Mouse (Mus musculus) C2C12 (cell line): ENCODE measurements at regions not wholly inside any gene's neighbourhood (a gene's known extent, or its start where the extent isn't known, plus 50 kb on each side); places are given as distances from the start of the nearest gene placed in this dataset.

Source experiments
- CEBPB ChIP-seq: IDR thresholded peaks from one replicate; pipeline ENCODE4 v1.6.1; 2011; ENCODE audit warnings: low read depth, mild to moderate bottlenecking, control low read depth, moderate library complexity
- CTCF ChIP-seq: IDR thresholded peaks from one replicate; pipeline ENCODE4 v1.5.1; 2011; ENCODE audit not compliant: control insufficient read depth, insufficient read depth, insufficient read length
- MAX ChIP-seq: IDR thresholded peaks from one replicate; pipeline ENCODE4 v1.6.1; 2011; ENCODE audit warnings: mild to moderate bottlenecking, control low read depth
- MYOD1 ChIP-seq: IDR thresholded peaks from one replicate; pipeline ENCODE4 v1.6.1; 2011; ENCODE audit warnings: low read depth; ENCODE audit not compliant: control insufficient read depth, insufficient read length
- MYOG ChIP-seq: IDR thresholded peaks from one replicate; pipeline ENCODE4 v1.6.1; 2011; ENCODE audit not compliant: control insufficient read depth, insufficient read length; ENCODE audit errors: extremely low read depth
- USF1 ChIP-seq: IDR thresholded peaks from one replicate; pipeline ENCODE4 v1.6.1; 2011; ENCODE audit warnings: low read depth, mild to moderate bottlenecking, control low read depth, moderate library complexity

- TF ChIP-seq MAX (no peak), CTCF (no peak), USF1 (no peak), MYOD1 (no peak), CEBPB (no peak), MYOG (no peak)
These were observed 177.5 kb upstream of the Lyplal1 start for GRCm38 (mm10) chr1:186294635-186295034.
